Mouse (Mus musculus): Measurements from ENCODE around the gene Tbc1d15. TPM values are rescaled to one million over a fixed set of nuclear protein-coding genes. Genes with fewer than 3 reads are reported as not detected.
"Not testable (repeated sequence)": the region's sequence is repeated elsewhere in the genome, so short reads cannot be mapped to it uniquely, and the experiment has no call there.

Tbc1d15 gene
- polyA plus RNA-seq, 2 experiments from 2014 or later = 135 to 165 TPM

- ATAC-seq = no peak
Measured at GRCm38 (mm10) chr10:115241082-115241595, 10.1 kb downstream of the Tbc1d15 start.

GRCm38 (mm10) chr10:115237931-115238330 is 13.3 kb downstream of the Tbc1d15 start:
- ATAC-seq = no peak

DNA sequence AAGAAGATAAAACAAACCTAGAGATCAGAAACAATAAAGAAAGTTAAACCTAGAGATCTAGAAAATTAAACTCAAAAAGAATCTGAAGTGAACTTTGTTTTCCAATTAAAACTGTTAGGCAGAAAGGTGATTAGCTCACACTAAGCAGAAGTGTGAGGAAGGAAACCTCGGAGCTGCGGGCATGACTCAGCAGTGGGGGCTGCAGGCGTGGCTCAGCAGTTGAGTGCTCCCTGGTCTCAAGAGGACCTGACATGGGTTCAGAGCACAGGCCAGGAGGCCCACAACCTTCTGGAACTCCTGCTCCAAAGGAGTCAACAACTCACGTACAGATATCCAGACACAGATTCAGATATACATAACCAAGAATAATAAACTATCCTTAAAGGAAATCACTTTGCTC is 14.5 kb downstream of the Tbc1d15 start:
- ATAC-seq = no peak

DNA sequence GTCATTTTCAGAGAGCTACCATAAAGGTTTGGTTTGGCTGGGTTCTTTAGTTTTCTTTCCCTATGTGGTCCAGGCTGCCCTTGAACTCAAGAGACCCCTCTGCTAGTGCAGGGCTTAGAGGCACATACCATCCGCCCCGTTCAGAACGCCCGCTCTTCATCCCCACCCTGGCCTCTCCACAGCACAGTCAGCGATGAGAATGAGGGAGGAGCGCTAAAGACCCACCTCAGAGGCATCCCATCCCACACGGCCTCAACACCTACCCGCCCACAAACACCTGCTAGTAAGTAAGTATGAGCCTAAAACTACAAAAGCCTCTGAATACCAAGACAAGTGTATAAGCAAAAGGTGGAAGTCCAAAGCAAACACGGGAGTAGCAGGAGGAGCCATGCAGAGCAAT is 15.8 kb downstream of the Tbc1d15 start:
- ATAC-seq = no peak

GRCm38 (mm10) chr10:115233798-115234197 is 17.5 kb downstream of the Tbc1d15 start:
- no peak for ATAC-seq

DNA sequence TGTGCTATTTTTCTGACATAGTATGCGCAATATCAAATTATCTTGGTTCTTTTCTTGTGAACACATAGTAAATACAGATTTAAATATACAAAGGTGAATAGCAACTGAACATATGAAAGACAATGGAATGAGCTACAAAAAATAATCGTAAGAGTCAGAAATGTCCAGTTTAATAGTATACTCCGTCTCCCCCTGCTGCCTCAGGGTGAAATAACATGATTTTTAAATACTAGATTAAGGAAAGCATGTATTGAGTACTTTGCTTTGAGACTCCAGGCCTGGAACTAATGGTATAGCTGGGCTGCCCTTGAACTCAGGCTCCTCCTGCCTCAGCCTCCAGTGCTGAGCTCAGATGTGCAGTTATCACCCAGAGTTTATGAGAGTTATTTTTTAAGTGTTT is 18.8 kb downstream of the Tbc1d15 start:
- ATAC-seq = no peak

DNA sequence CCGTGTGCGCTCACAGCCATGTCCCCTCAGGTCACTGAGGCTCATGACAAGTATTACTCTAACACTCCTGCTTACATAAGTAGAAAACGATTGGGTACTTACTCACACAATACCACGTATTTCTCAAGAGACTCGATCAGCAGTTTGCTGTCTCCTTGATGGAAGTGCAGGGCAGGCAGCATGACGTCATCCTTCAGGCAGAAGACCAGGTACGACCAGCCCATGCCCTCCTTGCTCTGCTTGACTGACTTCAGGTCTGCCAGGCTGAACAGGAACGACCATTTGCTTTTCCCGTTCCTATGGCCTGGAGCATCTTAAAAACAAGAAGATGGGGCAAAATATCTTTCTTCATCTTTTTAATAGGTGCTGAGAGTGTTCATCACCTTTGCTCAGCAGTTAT is 22.2 kb downstream of the Tbc1d15 start:
- no peak for ATAC-seq

- no peak for ATAC-seq
Measured at GRCm38 (mm10) chr10:115226586-115226985, 24.7 kb downstream of the Tbc1d15 start.

DNA sequence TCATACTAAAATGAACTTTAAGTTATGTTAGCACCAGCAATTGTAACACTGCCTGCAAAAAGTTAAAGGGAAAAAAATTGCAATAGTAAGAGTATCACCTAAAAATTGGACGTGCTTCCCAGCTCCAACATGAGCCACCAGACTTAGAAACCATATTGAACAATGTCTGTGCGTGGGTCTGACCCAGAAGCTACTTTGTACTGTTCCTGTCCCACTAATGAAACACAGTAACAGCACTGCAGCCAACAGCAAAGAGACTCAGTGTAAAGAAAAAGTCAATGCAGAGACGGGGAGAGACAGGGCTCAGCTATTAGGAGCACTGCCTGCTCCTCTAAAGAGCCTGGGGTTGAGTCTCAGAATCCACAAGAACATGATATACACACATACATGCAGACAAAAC is 27.4 kb downstream of the Tbc1d15 start:
- ATAC-seq = no peak

DNA sequence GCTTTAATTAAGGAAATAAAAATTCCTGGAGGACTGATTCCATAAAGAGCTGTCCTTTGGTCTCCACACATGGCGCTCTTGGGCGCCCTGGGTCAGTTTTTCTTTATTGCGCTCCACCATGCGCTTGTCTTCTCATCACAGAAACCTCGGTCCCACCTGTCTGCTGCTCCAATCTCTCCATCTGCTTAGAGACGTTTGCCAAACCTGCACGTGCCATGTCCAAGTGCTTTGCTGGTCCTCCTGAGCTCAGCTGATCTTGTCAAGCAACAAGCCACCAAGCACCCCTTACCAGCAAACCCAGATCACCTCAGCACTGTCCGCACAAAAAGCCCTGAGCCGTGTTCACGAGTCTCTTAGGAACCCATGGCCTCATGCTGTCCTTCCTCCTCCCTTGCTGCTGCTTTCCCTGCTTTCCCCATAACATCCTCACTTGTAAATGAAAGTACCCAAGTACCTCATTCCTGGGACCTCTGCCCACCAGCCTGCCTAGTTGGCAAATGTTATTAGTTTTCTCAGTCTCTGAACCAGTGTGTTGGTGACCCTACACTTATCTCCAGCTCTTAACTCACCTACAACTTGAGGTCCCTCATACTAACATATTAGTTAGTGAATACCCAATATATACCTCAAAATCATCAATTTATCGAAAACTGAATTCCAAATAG is 38.2 kb downstream of the Tbc1d15 start:
- no peak for ATAC-seq

- ATAC-seq = no peak
Measured at GRCm38 (mm10) chr10:115205825-115206224, 45.4 kb downstream of the Tbc1d15 start.

DNA sequence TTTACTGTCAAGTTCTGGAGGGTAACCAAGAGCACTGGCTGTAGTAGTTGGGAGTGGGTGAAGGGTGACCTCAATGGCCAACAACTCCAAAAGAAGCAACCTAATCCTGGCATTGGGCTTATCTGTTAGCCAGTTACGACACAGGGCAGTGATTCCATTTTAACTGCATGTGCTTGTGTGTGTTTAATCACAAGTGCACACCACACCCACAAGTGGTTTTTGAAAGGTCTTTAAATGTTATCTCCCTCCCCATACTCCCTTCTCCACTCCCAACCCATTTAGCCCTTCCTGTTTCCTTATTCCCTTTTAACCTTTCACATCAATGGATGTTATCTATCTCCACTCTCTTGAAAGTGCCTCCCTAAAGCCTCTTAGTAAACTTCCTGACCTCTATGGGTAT is 46.0 kb downstream of the Tbc1d15 start:
- ATAC-seq = no peak

GRCm38 (mm10) chr10:115191214-115191613 is 60.1 kb downstream of the Tbc1d15 start:
- no peak for ATAC-seq

- ATAC-seq = no peak
Measured at GRCm38 (mm10) chr10:115187390-115187789, 63.9 kb downstream of the Tbc1d15 start.

DNA sequence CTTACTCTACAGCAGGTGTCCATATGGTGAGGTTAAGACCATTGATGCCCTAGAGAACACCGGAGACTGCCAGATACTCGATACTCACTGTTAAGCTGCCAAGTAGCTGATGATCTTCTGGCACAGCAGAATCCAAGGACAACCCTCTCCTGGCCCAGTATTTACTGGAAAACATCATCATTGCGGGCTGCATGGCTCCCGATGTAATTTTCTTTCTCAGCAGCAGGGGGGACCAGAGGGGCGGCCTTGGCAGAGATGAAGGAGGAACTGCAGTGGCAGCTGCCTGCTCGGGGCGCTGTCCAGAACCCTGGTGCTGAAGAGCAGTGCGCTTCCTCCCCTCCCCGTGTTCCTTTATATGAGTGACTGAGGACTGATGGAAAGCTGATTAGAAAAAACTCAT is 66.6 kb downstream of the Tbc1d15 start, which contains the start of gene Tph2:
Gene Tph2 (minus strand): TSS at position 326 of the 400 bp plus-strand sequence.
- no peak for ATAC-seq

DNA sequence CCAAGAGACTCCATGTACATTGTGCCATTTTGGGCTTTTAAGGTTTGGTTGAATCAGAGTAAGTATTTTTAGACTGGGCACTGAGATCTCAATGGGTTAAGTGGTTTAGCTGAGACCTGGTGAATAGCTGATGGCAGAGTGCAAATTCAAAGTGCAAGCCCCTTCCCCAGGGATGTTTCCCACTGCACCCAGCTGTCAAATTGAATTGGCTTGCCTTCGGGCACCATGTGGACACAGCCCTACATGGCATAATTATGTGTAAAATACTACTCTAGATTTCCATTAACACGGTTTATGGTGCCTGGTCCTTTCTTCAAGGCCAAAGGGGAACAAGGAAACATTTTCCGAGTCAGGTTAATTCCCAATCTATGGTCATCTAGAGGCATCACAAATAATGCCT is 70.2 kb downstream of the Tbc1d15 start:
- no peak for ATAC-seq

DNA sequence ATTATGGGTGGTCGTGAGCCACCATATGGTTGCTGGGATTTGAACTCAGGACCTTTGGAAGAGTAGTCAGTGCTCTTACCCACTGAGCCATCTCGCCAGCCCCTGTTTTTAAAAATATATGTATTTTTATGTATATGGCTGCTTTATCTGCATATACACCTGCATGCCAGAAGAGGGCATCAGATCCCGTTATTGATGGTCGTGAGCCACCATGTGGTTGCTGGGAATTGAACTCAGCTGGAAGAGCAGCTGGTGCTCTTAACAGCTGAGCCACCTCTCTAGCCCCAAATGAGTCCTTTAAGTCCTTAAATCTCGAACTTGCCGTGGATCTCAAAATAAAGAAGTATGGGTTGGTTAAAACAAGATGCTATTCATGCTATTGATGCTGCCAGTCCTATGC is 73.2 kb downstream of the Tbc1d15 start:
- not testable (repeated sequence) for ATAC-seq

GRCm38 (mm10) chr10:115175591-115175991 is 75.7 kb downstream of the Tbc1d15 start:
- ATAC-seq = no peak

- ATAC-seq = no peak
Measured at GRCm38 (mm10) chr10:115173336-115173735, 77.9 kb downstream of the Tbc1d15 start.

GRCm38 (mm10) chr10:115171351-115171818 is 79.9 kb downstream of the Tbc1d15 start:
- no peak for ATAC-seq

DNA sequence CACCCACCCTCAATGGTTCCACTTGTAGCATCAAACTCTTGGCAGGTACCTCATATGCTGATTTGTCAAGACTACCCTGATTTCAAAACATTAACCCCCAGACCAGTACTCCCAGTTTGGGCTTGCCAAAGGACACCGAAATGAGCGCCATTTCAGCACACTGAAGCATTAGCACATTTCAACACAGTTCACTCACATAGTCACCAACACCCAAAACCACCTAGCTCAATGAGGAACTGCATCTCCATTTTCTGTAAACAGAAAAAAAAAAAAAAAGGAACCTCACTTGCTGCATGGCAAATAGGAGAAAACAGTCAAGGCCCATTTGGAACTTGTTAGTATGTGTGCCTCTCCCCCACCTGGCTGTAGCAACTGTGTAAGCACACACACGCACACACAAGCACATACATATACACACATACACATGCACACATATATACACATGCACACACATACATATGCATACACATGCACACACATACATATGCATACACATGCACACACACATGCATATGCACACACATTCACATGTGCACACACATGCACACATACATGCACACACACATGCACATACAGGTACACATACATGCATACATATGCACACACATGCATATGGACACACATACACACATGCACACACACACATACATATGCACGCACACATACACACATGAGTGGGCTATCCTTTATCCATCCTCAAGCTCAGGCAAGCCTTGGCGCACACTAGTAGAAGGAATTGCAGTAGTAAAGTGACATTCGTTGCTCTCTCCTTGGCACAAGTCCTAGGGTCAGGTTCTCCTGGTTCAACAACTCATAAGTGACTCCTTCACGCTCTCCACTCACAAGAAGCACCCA is 80.5 kb downstream of the Tbc1d15 start:
- ATAC-seq = no peak

- no peak for ATAC-seq
Measured at GRCm38 (mm10) chr10:115169410-115169809, 81.9 kb downstream of the Tbc1d15 start.

- no peak for ATAC-seq
Measured at GRCm38 (mm10) chr10:115160289-115160688, 91.0 kb downstream of the Tbc1d15 start.
